Mouse (Mus musculus) embryonic facial prominence, embryonic 11.5 days (tissue): ENCODE measurements at regions not wholly inside any gene's neighbourhood (a gene's known extent, or its start where the extent isn't known, plus 50 kb on each side); places are given as distances from the start of the nearest gene placed in this dataset.
A peak's percentile ranks its signal among the peaks of the same experiment; 100 is the strongest.

Experiments
- ATAC-seq: fragments of 200-750 bp; cut with Nextera tagmentation; replicated peaks from 2 replicates; pipeline ENCODE4 v1.8.0; 2017; ENCODE audit warnings: low read depth; ENCODE audit not compliant: insufficient number of reproducible peaks, low FRiP score, low TSS enrichment
- DNase-seq: peaks from one replicate; pipeline ENCODE4 v3.0.0-alpha.2; 2015; ENCODE audit warnings: low spot score
- H3K27ac ChIP-seq: fragments of 300-500 bp; sonication (generic); replicated peaks from 2 replicates; pipeline ENCODE4 v1.5.1; 2014; ENCODE audit warnings: mild to moderate bottlenecking, low read depth, low read length, control low read depth
- H3K27me3 ChIP-seq: fragments of 300-500 bp; sonication (generic); 2 replicates; pipeline ENCODE4 v1.6.1; 2014; ENCODE audit warnings: mild to moderate bottlenecking, low read length, moderate library complexity, mixed read lengths; ENCODE audit not compliant: control insufficient read depth, insufficient read depth
- H3K36me3 ChIP-seq: fragments of 300-500 bp; sonication (generic); replicated peaks from 2 replicates; pipeline ENCODE4 v1.6.1; 2014; ENCODE audit warnings: low read depth, mild to moderate bottlenecking, low read length, moderate library complexity, mixed read lengths; ENCODE audit not compliant: control insufficient read depth, insufficient read depth
- H3K4me1 ChIP-seq: fragments of 300-500 bp; sonication (generic); 2 replicates; pipeline ENCODE4 v1.6.1; 2014; ENCODE audit warnings: low read length, mixed read lengths; ENCODE audit not compliant: control insufficient read depth, insufficient read depth
- H3K4me2 ChIP-seq: fragments of 300-500 bp; sonication (generic); 2 replicates; pipeline ENCODE4 v1.6.1; 2014; ENCODE audit warnings: low read depth, mild to moderate bottlenecking, control low read depth, low read length, moderate library complexity
- H3K4me3 ChIP-seq: fragments of 300-500 bp; sonication (generic); 2 replicates; pipeline ENCODE4 v1.5.1; 2014; ENCODE audit warnings: low read depth, low read length, control low read depth
- H3K9ac ChIP-seq: fragments of 300-500 bp; sonication (generic); replicated peaks from 2 replicates; pipeline ENCODE4 v1.6.1; 2014; ENCODE audit warnings: mild to moderate bottlenecking, control low read depth, low read length
- H3K9me3 ChIP-seq: fragments of 300-500 bp; sonication (generic); replicated peaks from 2 replicates; pipeline ENCODE4 v1.6.1; 2016; ENCODE audit warnings: mild to moderate bottlenecking, low read length, inconsistent platforms, mixed read lengths; ENCODE audit not compliant: control insufficient read depth
- WGBS: fragments of 180-500 bp; shearing (Covaris S2); extraction: QIAGEN DNeasy Blood & Tissue Kit; methylation state at CpG from one replicate; pipeline ENCODE4 v1.1.7; 2014; 5-methylcytosine and 5-hydroxymethylcytosine counted together

GRCm38 (mm10) chr9:5822234-5822633, 346.1 kb upstream of the Pdgfd start:
- Histone ChIP-seq H3K27ac (no peak overlapping the region), H3K4me2 (no peak overlapping the region), H3K36me3 (no peaks in the 10 kb centered on the region), H3K9me3 (no peaks in the 10 kb centered on the region), H3K27me3 (no peaks in the 10 kb centered on the region), H3K4me1 (no peaks in the 10 kb centered on the region), H3K9ac (no peak overlapping the region), H3K4me3 (no peak overlapping the region)
- DNase-seq: no peak
- no peak for ATAC-seq

- DNase-seq: no peak
- Histone ChIP-seq H3K27me3 (no peaks in the 10 kb centered on the region), H3K27ac (no peak overlapping the region), H3K36me3 (no peaks in the 10 kb centered on the region), H3K4me1 (no peaks in the 10 kb centered on the region), H3K9ac (no peak overlapping the region), H3K4me3 (no peak overlapping the region), H3K9me3 (no peaks in the 10 kb centered on the region), H3K4me2 (no peak overlapping the region)
- ATAC-seq: no peak
These were observed 339.5 kb upstream of the Pdgfd start for GRCm38 (mm10) chr9:5828871-5829270.

- Histone ChIP-seq H3K4me2 (no peak overlapping the region), H3K9me3 (no peaks in the 10 kb centered on the region), H3K27me3 (no peaks in the 10 kb centered on the region), H3K4me1 (no peaks in the 10 kb centered on the region), H3K36me3 (no peaks in the 10 kb centered on the region), H3K9ac (no peak overlapping the region), H3K4me3 (no peak overlapping the region), H3K27ac (no peak overlapping the region)
- WGBS: 31% methylated on average over 3 of the region's 3 CpGs
- DNase-seq (peak; percentile 54), ATAC-seq (no peak)
These were observed 326.0 kb upstream of the Pdgfd start for GRCm38 (mm10) chr9:5842381-5842780.

GRCm38 (mm10) chr9:5879725-5880124, 288.7 kb upstream of the Pdgfd start:
- H3K4me2 ChIP-seq: no peak overlapping the region
- no peak overlapping the region for H3K27ac ChIP-seq
- H3K36me3 ChIP-seq: no peaks in the 10 kb centered on the region
- 85% methylated on average over 1 of the region's 1 CpGs for WGBS
- H3K9ac ChIP-seq: no peak overlapping the region
- ATAC-seq (no peak), DNase-seq (no peak)
- H3K4me1 ChIP-seq: no peaks in the 10 kb centered on the region
- H3K9me3 ChIP-seq: no peaks in the 10 kb centered on the region
- no peaks in the 10 kb centered on the region for H3K27me3 ChIP-seq
- no peak overlapping the region for H3K4me3 ChIP-seq

- Histone ChIP-seq H3K36me3 (no peaks in the 10 kb centered on the region), H3K4me3 (no peak overlapping the region), H3K27me3 (no peaks in the 10 kb centered on the region), H3K9me3 (no peaks in the 10 kb centered on the region), H3K9ac (no peak overlapping the region), H3K4me2 (no peak overlapping the region), H3K27ac (no peak overlapping the region), H3K4me1 (no peaks in the 10 kb centered on the region)
- 87% methylated on average over 1 of the region's 1 CpGs for WGBS
- no peak for ATAC-seq
- no peak for DNase-seq
These were observed 245.9 kb upstream of the Pdgfd start for GRCm38 (mm10) chr9:5922526-5922925.

- Histone ChIP-seq H3K4me2 (no peak overlapping the region), H3K27ac (no peak overlapping the region), H3K9me3 (no peaks in the 10 kb centered on the region), H3K4me1 (no peaks in the 10 kb centered on the region), H3K27me3 (no peaks in the 10 kb centered on the region), H3K9ac (no peak overlapping the region), H3K4me3 (no peak overlapping the region), H3K36me3 (no peaks in the 10 kb centered on the region)
- WGBS: 85% methylated on average over 19 of the region's 19 CpGs
- DNase-seq (no peak), ATAC-seq (no peak)
These were observed 240.1 kb upstream of the Pdgfd start for GRCm38 (mm10) chr9:5928166-5928850.

GRCm38 (mm10) chr9:5972292-5972691, 196.1 kb upstream of the Pdgfd start:
- 64% methylated on average over 1 of the region's 1 CpGs for WGBS
- Histone ChIP-seq H3K9ac (no peak overlapping the region), H3K27me3 (no peaks in the 10 kb centered on the region), H3K36me3 (no peaks in the 10 kb centered on the region), H3K4me2 (no peak overlapping the region), H3K4me3 (no peak overlapping the region), H3K27ac (no peak overlapping the region), H3K4me1 (no peaks in the 10 kb centered on the region), H3K9me3 (no peaks in the 10 kb centered on the region)
- no peak for ATAC-seq
- DNase-seq: no peak
